Mouse (Mus musculus): ENCODE results near the gene Vmn1r36.
"Not testable (repeated sequence)": the region's sequence is repeated elsewhere in the genome, so short reads cannot be mapped to it uniquely, and the experiment has no call there.

Vmn1r36 gene

DNA sequence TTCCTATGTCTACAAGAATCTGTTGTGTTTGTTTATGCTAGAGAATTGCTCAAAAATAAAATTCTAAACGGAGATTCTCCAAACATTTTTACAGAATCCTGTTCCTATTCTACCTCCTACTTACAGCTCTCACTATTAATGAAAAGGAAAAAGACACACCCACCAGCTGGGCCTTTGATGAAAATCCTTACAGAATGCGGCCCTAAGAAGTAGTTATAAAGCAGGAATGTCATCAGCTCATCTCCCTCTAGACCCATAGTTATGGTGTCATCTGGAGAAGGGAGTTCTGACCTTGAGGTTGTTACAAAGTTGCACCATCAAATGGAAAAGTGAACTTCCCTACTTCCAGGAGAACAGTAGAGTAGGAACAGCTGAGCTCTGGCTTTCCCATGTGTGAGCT lies at the start of gene Vmn1r36:
TSS of gene Vmn1r36 (minus strand) at position 101 of the 400 bp plus-strand sequence.
- DNase-seq (ENCODE audit: low read depth, low spot score): not testable (repeated sequence)

DNA sequence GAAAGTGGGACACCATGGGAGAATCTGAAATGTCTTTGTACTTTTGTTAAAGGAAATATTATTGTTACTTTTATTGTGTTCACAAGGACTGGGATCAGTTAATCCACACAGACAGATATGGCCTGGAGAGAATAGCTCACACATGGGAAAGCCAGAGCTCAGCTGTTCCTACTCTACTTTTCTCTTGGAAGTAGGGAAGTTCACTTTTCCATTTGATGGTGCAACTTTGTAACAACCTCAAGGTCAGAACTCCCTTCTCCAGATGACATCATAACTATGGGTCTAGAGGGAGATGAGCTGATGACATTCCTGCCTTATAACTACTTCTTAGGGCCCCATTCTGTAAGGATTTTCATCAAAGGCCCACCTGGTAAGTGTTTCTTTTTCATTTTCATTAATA lies 10.1 kb upstream of the Vmn1r36 start, which contains the start of gene Vmn1r37:
TSS of gene Vmn1r37 (plus strand) at position 301 of the 400 bp plus-strand sequence.
- not testable (repeated sequence) for DNase-seq (ENCODE audit: low read depth, low spot score)

DNA sequence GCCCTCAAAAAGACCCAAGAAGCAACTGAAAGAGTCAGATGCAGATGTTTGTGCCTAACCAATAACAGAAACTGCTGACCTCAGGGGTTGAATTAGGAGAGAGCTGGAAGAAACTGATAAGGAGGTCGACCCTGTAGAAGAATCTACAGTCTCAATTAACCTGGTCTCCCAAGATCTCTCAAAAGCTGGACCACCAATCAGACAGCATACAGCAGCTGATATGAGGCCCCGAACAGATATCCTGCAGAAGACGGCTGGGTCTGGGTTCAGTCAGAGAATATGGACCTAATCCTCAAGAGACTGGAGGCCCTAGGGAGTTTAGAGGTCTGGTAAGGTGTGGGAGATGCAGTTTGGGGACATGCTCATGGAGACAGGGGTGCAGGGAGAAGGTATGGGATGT lies 5.1 kb downstream of the Vmn1r36 start:
- no peak for DNase-seq (ENCODE audit: low read depth, low spot score)

DNA sequence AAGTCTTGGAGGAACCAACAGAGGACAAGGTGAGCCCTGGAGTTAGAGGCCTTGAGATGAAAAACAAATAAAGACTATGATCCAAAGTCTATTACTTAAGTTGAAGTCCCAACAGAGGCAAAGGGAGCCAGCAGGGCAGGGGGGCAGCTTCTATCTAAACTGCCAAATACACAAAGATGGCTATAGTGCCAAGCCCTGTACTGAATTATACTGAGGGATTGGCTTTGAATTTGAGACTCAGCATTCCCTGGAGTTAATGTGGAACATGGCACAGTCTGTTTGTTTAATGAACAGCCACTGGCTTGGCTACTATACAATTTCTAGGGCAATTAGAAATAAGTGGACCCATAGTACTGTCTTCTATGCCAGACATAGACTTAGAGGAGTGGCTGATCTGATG lies 10.1 kb downstream of the Vmn1r36 start:
- no peak for DNase-seq (ENCODE audit: low read depth, low spot score)

DNA sequence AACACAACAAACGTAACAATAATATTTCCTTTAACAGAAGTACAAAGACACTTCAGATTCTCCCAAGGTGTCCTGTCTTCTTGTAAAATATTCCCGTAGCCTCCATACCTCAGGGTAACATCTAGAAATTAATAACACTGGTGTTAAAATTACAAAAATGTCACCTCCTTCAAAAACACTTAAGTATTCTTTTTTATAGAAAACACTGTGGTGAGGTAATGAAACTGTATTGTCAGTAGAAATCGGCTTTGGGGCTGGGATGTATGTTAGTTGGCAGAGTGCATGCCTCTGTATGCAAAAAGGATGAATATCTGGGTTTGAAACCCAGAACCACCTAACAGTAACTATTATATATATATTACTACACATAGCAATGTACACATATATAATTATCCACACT lies 33.2 kb downstream of the Vmn1r36 start, which contains the start of gene Vmn1r35:
TSS of gene Vmn1r35 (minus strand) at position 101 of the 400 bp plus-strand sequence.
- DNase-seq (ENCODE audit: low read depth, low spot score): no peak
